ENCODE assay signal across 9 mouse cellular contexts in genomic region chr3:156999177-156999808, GRCm38 (mm10).
DNase-seq lines count a peak whose midpoint lies in the region; ATAC-seq and TF ChIP-seq lines count a peak whose summit lies in the region.
"Had no signal": no experiment of that assay in that cellular context is flagged by ENCODE, and none has a peak within 500 bp of the region (broad histone marks: within the 10 kb centered on the region; RNA-seq: fewer than 3 reads in every experiment).

No protein-coding gene starts in this region.

- DNase-seq in layer of hippocampus, adult 2 months (ENCODE audit: low spot score in 2 of 2): peak; percentile 13 to 36
- DNase-seq in layer of hippocampus, adult 9-10 months (ENCODE audit: low spot score): no peak
- peak; percentile 30 to 60 for DNase-seq in left cerebral cortex, adult 2 months (ENCODE audit: extremely low spot score in 1 of 2, low spot score in 2 of 2)
- DNase-seq in retina, postnatal 1 day: no peak
- DNase-seq in MN1 (ENCODE audit: low spot score): no peak

- intact Hi-C loops in left cerebral cortex, adult 2 months (cut with DNase I): no loop called here

- WGBS in stomach, embryonic 14.5 days: 58% methylated on average over 5 of the region's 5 CpGs

- no peaks in the 10 kb centered on the region for H3K9me3 ChIP-seq in stomach, embryonic 14.5 days (ENCODE audit: control insufficient read depth, low read depth, low read length)
- H3K9me3 ChIP-seq: limb, embryonic 12.5 days; neural tube, embryonic 13.5 days had no signal

- no peak overlapping the region for H3K4me2 ChIP-seq in stomach, embryonic 14.5 days (replicated peaks; ENCODE audit: low read depth, low read length)
- H3K4me2 ChIP-seq: limb, embryonic 12.5 days; neural tube, embryonic 13.5 days had no signal

- H3K9ac ChIP-seq in stomach, embryonic 14.5 days (replicated peaks; ENCODE audit: low read depth, low read length): no peak overlapping the region
- H3K9ac ChIP-seq: limb, embryonic 12.5 days; neural tube, embryonic 13.5 days had no signal

- no peaks in the 10 kb centered on the region for H3K27me3 ChIP-seq in stomach, embryonic 14.5 days (ENCODE audit: control insufficient read depth, insufficient read depth, low read length)
- H3K27me3 ChIP-seq: limb, embryonic 12.5 days; neural tube, embryonic 13.5 days had no signal

- ATAC-seq in frontal cortex, adult (ENCODE audit: low TSS enrichment): peak; percentile 76
- 0 out of 2 replicates have a peak, but pooled peaks have one; percentile 53 for ATAC-seq in stomach, embryonic 14.5 days (ENCODE audit: insufficient number of reproducible peaks, insufficient read depth, low FRiP score, low read depth)

- no peak for TF ChIP-seq CTCF in layer of hippocampus, adult 2 months (conservative IDR thresholded peaks at IDR 0.05)
- TF ChIP-seq CTCF in left cerebral cortex, adult 2 months (IDR thresholded peaks at IDR 0.05): no peak

- H3K27ac ChIP-seq in layer of hippocampus, adult 2 months: no peak overlapping the region
- no peak overlapping the region for H3K27ac ChIP-seq in left cerebral cortex, adult 2 months
- no peak overlapping the region for H3K27ac ChIP-seq in stomach, embryonic 14.5 days (ENCODE audit: low read length)
- H3K27ac ChIP-seq: limb, embryonic 12.5 days; neural tube, embryonic 13.5 days had no signal

- H3K4me1 ChIP-seq in stomach, embryonic 14.5 days (ENCODE audit: control insufficient read depth, insufficient read depth, low read length): no peaks in the 10 kb centered on the region
- H3K4me1 ChIP-seq: limb, embryonic 12.5 days had no signal

- H3K4me3 ChIP-seq in layer of hippocampus, adult 2 months: no peak overlapping the region
- no peak overlapping the region for H3K4me3 ChIP-seq in left cerebral cortex, adult 2 months
- H3K4me3 ChIP-seq in stomach, embryonic 14.5 days (ENCODE audit: low read depth, low read length): no peak overlapping the region
- H3K4me3 ChIP-seq: limb, embryonic 12.5 days; neural tube, embryonic 13.5 days had no signal

- no peaks in the 10 kb centered on the region for H3K36me3 ChIP-seq in stomach, embryonic 14.5 days (ENCODE audit: control insufficient read depth, insufficient read depth, low read length)
- H3K36me3 ChIP-seq: limb, embryonic 12.5 days; neural tube, embryonic 13.5 days had no signal

Comparison
In these comparisons a context has a peak if more than half of its experiments do, and no peak if none do; other contexts are left out.
1. DNase-seq: peak in layer of hippocampus, adult 2 months (2 of 2) and left cerebral cortex, adult 2 months (2 of 2); none in layer of hippocampus, adult 9-10 months (single experiment), retina, postnatal 1 day (single experiment) and MN1 (single experiment).